In genomic region chr11:33107540-33107939, GRCm38 (mm10) we compare ENCODE assay signal across 21 mouse cellular contexts. TPM values are rescaled to one million over a fixed set of nuclear protein-coding genes. Genes with fewer than 3 reads are reported as not detected.
DNase-seq lines count a peak whose midpoint lies in the region.
"Had no signal": no experiment of that assay in that cellular context is flagged by ENCODE, and none has a peak within 500 bp of the region (broad histone marks: within the 10 kb centered on the region; RNA-seq: fewer than 3 reads in every experiment).

No protein-coding gene starts in this region.

- DNase-seq in ES-CJ7 (ENCODE audit: low read depth, low spot score) (peak; percentile 64), R1 (ENCODE audit: low read depth, low spot score) (peak; percentile 38), ZHBTc4 (ENCODE audit: low read depth, low spot score) (peak; percentile 57)
- no peak for DNase-seq in left cerebral cortex, adult 8-10 months (ENCODE audit: low spot score in 2 of 2)
- DNase-seq in urinary bladder, postnatal 36 days (ENCODE audit: low spot score in 2 of 2): no peak
- DNase-seq in cerebellum, adult 9-11 months: no peak
- DNase-seq: adrenal gland, adult 2 months; adrenal gland, adult 8-10 months; adrenal gland, postnatal 10 days; adrenal gland, postnatal 14 days; adrenal gland, postnatal 25 days; adrenal gland, postnatal 36 days; B cell, adult 2 months; cerebellum, adult 11 months; cerebellum, adult 11-12 months; cerebellum, adult 18-20 months; cerebellum, adult 2 months; cerebellum, adult 8-10 months; cerebellum, adult 9-10 months had no signal

RNA-seq across cellular contexts. Expression of gene Fgf18, which starts 39.7 kb away (rescaled TPM):
- 1 to 10 TPM; 2.2 to 3.9 (median 3.0) TPM for total RNA-seq in left cerebral cortex, adult 8-10 months (2022)
- total RNA-seq: CH12.LX, G1E had no signal

RNA-seq across cellular contexts. Expression of gene Npm1, which starts 55.5 kb away (rescaled TPM):
- 100 to 1,000 TPM; 184 to 202 (median 195) TPM for total RNA-seq in left cerebral cortex, adult 8-10 months (2022)

Comparison
In these comparisons a context has a peak if more than half of its experiments do, and no peak if none do; other contexts are left out.
1. DNase-seq: peak in ES-CJ7 (single experiment), R1 (single experiment) and ZHBTc4 (single experiment); none in left cerebral cortex, adult 8-10 months (0 of 2), urinary bladder, postnatal 36 days (0 of 2) and cerebellum, adult 9-11 months (single experiment).